Mouse (Mus musculus): Measurements from ENCODE around the gene Olfr834.

Olfr834 gene

DNA sequence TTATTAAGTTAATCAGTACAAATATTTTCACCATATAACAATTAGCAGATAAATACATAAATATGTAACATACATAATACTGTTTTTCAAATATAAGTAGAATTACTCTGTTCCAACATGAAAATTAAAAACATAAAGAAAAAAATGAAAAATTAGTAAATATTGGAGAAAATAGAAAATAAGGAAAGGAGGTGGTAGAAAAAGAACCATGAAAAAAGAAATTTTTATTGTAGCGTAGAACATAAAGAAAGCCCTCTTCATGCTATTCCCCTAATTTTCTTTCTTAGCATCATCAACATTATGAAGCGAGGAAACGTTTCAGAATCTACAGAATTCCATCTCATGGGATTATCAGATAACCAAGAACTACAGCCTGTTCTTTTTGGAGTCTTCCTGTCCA is at the start of gene Olfr834:
Gene Olfr834 (plus strand): TSS at position 301 of the 400 bp plus-strand sequence.
- DNase-seq (ENCODE audit: low spot score in 2 of 2) = no peak

DNA sequence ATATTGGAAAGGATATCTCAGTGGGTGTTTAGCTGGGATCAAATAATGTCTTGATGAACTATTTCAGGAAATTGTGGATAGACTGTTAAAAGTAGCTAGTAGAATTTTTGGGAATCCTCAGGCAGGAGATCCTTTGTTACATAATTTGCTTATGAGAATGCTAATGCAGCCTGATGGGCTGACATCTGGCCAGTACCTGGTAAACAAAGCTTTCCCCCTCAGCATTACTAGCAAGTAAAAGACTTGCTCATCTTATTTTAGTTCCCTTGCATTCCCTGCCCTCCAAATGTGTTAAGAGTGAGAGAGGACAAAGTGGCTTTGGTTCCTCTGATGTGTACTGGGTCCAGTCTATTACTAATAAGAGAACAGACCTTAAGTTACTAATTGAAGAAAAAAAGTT is 25.8 kb upstream of the Olfr834 start:
- DNase-seq (ENCODE audit: low spot score in 2 of 2) = no peak

DNA sequence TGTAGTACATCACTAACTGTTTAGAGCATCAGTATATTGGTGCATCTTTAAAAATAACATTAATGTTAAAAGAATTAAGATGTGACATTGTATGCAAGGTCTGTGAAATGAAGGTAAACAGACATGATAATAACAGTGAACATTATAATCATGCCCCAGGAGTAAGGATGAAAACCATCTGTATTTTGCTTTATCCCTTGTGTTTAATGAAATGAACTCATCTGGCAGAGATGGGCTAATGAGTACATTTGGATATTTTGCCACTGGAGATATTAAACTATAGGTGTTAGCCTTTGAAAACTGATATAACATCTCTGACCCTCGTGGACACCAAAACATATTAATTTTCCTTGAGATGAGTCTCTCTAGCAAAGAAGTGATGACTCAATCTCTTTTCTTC is 44.6 kb downstream of the Olfr834 start, which contains the start of gene Olfr835:
Gene Olfr835 (plus strand): TSS at position 301 of the 400 bp plus-strand sequence.
- DNase-seq (ENCODE audit: low spot score in 2 of 2) = no peak
